Mouse (Mus musculus): Measurements from ENCODE around the gene Clcn2.
A peak's percentile ranks its signal among the peaks of the same experiment; 100 is the strongest.

Gene Clcn2

GRCm38 (mm10) chr16:20717181-20717977, at the start of gene Clcn2, which contains the start of gene Polr2h:
Clcn2 (minus strand) TSS chr16:20717746.
Polr2h (plus strand) TSS chr16:20717665.
- DNase-seq (ENCODE audit: low spot score) = peak; percentile 98

DNA sequence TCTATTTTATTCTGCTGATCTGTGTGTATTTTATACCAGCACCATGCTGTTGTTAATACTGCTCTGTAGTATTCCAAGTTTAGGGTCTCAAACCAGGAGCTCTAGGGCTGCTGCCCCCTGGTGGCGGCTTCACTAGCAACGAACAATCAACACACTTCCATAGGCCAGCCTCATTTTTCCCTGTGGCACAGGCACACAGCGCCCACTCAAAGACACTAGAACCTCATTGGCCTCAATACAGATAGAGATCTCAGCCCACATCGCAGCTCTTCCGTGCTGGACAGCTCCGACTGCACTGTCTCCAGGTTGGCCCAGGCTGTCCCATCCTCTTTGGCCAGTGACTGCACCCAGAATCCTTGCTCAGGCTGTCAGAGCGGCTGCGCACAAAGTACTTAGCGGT, 47.7 kb upstream of the Clcn2 start:
- DNase-seq (ENCODE audit: low spot score) = peak; percentile 71

- DNase-seq (ENCODE audit: low spot score) = peak; percentile 81
Observed at GRCm38 (mm10) chr16:20761681-20762080, 44.1 kb upstream of the Clcn2 start.

GRCm38 (mm10) chr16:20757385-20757784, 39.8 kb upstream of the Clcn2 start:
- DNase-seq (ENCODE audit: low spot score) = no peak

- DNase-seq (ENCODE audit: low spot score) = no peak
Observed at GRCm38 (mm10) chr16:20756052-20756451, 38.5 kb upstream of the Clcn2 start.

DNA sequence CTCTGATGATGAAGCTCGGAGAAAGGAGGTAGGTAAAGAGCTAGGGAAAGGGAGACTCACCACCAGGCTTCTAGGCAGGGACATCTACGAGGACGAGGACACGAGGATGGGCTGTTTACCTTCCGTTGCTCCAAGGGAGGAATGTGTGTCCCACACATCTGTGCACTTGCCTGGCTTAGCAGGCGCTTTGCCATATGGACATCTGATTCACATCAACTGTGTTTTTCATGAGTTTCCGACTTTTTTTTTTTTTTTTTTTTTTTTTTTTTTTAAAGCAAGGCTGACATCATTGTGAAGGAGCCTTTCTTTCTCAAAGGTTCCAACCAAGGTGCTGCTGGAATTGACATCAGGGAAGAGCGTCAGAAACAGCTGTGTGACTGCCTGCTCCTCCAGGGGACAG, 33.0 kb upstream of the Clcn2 start:
- no peak for DNase-seq (ENCODE audit: low spot score)

GRCm38 (mm10) chr16:20746641-20747040, 29.1 kb upstream of the Clcn2 start:
- peak; percentile 84 for DNase-seq (ENCODE audit: low spot score)

- DNase-seq (ENCODE audit: low spot score) = no peak
Observed at GRCm38 (mm10) chr16:20739845-20740244, 22.3 kb upstream of the Clcn2 start.

GRCm38 (mm10) chr16:20736823-20737222, 19.3 kb upstream of the Clcn2 start:
- DNase-seq (ENCODE audit: low spot score) = no peak

GRCm38 (mm10) chr16:20736168-20736567, 18.6 kb upstream of the Clcn2 start:
- DNase-seq (ENCODE audit: low spot score) = no peak

GRCm38 (mm10) chr16:20735651-20736050, 18.1 kb upstream of the Clcn2 start:
- no peak for DNase-seq (ENCODE audit: low spot score)

- no peak for DNase-seq (ENCODE audit: low spot score)
Observed at GRCm38 (mm10) chr16:20733731-20734730, 16.5 kb upstream of the Clcn2 start, which contains the start of gene Thpo. Thpo (minus strand) TSS chr16:20734511.

GRCm38 (mm10) chr16:20732925-20733730, 15.6 kb upstream of the Clcn2 start, which contains the start of gene Chrd:
Chrd (plus strand) TSS chr16:20733127.
- DNase-seq (ENCODE audit: low spot score) = peak; percentile 79

- peak; percentile 71 for DNase-seq (ENCODE audit: low spot score)
Observed at GRCm38 (mm10) chr16:20732251-20732924, 14.8 kb upstream of the Clcn2 start.

DNA sequence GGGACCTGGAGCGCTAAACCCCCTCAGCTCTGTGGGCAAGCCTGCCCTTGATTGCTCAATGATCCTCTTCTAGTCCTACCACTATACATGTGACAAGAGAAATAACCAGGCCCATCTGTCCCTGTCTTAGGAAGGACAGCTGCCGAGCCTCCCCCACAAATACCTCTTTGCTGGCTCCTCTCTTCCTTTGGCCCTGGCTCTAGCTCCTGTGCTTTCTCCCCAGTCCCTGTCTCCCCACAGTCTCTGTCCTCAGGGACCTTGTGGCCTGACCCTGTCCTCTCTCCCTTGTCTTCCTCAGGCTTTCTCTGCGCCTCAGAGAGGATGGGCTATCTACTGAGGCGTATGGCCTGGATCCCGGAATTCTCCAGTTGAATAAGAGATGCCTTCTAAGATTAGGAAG, 14.1 kb upstream of the Clcn2 start:
- no peak for DNase-seq (ENCODE audit: low spot score)

DNA sequence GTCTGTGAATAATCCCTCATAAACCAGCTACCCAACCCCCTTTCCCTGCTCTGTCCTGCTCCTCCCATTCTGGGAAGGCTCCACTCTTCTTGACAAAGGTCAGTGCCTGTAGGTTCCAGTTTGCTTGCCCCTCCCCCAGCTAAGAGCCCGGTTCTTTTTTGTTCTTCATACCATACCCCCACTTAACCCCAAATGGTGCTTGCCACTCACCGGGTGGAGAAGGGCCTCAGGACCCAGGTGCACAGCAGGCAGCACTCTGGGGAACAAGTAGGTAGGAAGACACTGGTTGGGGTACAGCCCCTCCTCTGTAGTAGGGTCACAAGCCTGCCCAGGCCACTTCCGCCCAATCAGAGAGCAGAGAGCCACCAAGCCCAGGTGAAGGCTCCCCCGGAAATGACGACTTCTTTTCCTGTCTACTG, 12.8 kb upstream of the Clcn2 start:
- DNase-seq (ENCODE audit: low spot score) = no peak

DNA sequence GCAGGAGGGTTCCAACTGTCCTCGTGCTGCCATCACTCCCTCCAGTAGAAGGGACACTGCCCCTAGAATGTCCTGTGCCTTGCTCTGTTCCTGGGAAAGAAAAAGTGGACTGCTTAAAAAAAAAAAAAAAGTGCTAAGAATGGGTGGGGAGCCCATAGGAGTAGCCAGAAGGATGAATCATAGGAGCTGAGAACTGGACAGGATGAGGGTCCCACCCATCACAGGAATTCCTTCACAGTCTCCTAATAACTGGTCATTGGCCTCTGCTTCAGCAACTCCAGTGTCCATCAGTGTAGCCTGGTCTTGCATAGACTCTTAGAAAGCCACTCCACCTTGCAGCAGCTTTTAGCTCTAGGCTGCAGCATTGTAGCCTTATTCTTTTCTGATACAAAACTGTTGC, 8.8 kb upstream of the Clcn2 start:
- no peak for DNase-seq (ENCODE audit: low spot score)

- DNase-seq (ENCODE audit: low spot score) = no peak
Observed at GRCm38 (mm10) chr16:20725750-20726149, 8.2 kb upstream of the Clcn2 start.

DNA sequence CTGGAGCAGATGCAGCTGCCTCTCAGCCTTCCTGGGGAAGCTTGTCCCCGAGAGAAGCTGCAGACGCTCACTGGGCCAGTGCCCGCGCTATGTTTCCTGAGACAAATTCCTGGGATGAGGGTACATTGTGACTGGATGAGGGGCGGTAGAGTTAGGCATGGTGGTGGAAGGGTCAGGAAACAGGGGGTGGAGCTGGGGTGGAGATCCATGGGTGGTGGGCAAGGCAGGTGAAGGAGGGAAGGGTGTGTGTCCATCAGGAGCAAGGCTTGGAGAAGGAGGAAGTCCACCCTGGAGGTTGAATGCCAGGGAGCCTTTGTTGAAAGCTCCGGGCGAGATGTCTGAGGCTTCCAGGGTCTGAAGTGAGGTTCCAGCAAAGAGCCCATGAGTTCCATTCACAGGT, 7.8 kb upstream of the Clcn2 start:
- DNase-seq (ENCODE audit: low spot score) = no peak

GRCm38 (mm10) chr16:20724338-20724748, 6.8 kb upstream of the Clcn2 start:
- DNase-seq (ENCODE audit: low spot score) = peak; percentile 75

DNA sequence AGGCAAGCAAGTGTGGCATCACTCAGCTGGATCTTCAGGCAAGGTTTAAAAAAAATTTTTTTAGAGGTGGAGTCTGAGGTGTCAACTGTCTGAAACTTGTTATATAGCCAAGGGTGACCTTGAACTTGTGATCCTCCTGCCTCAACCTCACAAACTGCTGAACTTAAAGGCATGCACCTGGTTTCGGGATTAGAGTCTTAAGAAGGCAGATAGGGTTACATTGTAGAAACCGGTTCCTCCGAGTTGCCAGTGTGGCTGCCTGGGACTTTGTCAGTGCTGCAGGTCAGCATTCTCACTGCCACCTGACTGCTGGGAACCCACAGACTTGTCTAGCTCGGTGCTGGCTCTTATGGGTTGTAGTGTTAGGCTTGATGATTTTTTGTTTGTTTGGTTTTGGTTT, 5.7 kb upstream of the Clcn2 start:
- DNase-seq (ENCODE audit: low spot score) = no peak

Measured in testis, postnatal 10 days (tissue).